Mouse (Mus musculus): ENCODE results near the gene Plxna1. TPM values are rescaled to one million over a fixed set of nuclear protein-coding genes. Genes with fewer than 3 reads are reported as not detected.

The Plxna1 gene
- polyA plus RNA-seq, 2 experiments from 2014 or later = 0.52 to 0.99 TPM

DNA sequence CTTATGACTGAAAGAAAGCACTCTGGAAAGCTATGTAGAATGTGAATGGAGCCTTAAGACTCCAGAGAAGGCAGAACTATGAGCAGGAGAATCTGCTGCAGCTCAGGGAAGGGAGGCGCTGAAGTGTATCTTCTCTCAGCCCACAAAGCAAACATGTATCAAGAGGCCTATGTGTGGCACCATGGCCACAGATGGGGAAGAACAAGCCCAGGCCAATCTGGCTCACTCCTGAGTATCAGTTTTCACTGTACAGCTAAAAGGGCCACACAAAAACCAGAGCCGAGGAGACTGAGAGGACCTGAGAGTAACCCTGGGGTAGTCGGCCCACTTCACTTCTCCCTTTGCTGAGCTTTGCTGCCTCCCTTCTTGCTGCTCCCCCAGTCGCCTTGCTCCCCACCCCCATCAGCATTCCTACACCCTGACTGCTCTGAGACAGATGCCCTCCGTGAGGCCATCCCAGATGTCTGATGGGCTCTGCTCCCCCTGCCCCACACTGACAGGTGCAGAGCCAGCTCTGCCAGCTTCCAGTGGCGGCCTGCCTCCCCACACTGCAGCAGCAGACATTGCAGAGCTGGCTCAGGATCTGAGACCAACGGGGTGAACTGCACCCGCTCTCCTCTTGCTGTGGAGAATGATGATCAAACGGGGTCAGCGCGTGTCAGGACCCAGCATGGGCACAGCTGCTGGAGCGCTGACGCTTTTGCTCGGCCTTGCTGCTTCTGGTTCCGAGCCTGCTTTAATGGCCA lies 34.5 kb downstream of the Plxna1 start:
- no peak for ATAC-seq

DNA sequence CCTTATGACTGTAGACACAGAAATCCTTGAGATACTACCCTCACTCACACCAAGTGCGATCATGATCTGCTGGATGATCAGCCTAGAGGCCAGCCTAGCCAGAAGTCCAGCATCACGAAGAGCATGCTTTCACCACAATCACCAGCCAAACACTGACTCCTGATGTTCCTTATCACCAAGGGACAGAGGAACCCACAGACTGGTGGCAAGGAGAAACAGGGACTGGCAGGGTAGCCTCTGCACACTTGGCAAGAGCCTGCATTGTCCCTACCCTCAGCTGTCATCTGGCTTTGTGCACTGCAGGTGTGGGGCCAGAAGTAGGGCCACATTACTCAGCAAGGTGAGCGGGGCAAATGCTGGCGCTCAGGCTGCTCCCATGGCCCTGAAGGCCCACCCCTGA lies 37.6 kb downstream of the Plxna1 start:
- no peak for ATAC-seq

DNA sequence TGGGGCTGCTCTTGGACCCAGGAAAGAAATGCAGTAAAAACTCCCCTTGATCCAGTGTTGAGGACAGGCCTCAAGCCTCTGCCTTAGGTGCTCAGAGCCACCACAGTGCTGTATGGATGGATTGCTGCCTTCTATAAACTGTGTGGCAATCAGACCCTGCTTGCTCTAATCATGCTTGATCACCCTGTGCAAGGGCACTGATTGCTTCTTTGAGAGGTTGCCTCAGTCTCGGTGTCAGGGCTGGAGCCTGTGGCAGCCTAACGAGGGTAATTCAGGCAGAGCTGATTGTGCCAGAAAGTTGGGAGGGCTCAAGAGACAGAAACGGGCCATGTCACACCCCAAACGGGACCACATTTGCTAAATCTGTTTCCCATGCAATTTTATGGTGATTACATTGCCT lies 47.2 kb downstream of the Plxna1 start:
- ATAC-seq = no peak

DNA sequence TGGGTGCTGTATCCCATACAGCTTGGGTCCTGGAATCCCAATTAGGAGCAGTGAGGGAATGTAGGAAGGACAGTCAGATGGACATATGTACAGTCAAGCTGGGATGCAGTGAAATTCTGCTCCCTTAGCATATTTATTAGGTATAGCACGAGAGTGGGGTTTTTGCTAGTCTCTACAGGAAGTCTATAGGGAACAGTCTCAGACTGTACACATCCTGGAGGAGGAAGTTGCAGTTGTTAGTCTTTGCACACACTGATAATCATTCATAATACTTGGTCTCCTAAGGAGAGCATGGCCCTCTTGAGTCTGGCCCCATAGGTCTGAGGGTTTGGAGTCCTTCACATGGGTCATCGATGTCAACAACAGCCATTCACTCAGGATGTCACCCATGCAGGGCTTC lies 50.9 kb downstream of the Plxna1 start:
- peak; percentile 43 for ATAC-seq

DNA sequence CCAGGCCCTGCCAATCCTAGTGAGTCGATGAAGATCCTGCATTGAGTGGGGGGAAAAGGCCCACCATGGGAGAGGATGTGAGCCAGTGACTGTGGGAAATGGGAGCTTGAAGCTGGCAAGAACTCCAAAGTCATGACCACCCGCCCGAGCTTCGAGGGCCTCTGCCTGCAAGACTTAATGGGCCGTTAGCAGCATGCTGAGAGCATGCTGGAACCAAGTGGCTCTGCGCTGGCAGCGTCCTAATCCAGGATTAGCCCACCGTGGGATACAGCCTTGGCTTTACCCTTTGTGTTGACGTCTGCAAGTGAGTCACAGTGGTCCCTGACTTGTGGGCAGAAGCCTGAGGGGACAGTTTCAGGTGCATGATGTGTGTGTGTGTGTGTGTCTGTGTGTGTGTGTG lies 52.2 kb downstream of the Plxna1 start:
- ATAC-seq = no peak

DNA sequence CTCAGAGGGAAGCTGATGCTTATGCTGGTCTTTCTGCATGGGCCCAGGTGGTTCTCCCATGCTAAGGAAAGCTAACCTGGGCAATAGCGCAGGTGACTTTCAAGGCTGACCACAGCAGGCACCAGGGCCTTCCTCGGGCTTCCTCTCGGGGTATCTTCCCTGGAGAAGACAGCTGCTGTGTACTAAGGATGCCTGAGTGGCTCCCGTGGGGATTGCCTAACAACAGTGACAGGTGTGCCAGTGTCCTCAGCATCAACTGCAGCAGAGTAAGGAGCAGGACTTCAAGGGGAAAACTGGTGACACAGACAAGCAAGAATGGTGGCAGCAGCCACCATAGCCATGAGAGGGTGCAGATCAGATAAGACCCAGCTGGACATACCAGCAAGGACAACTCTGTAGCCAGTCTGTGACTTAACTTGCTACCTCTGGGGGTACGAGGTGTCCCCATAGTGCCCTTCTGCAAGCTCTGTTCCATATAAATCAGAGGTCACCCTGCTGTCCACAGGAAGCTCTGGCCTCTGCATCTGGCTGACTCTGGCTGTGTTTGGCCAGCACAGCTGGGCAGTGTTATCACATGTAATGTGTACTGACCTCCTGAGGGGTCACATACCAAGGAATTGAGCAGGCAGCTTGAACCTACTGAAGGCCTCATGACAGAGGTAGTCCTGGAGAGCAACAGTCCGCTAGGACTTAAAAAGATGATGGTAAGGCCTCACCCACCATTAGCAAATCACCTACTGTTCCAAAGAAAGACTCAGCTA lies 54.0 kb downstream of the Plxna1 start:
- no peak for ATAC-seq

DNA sequence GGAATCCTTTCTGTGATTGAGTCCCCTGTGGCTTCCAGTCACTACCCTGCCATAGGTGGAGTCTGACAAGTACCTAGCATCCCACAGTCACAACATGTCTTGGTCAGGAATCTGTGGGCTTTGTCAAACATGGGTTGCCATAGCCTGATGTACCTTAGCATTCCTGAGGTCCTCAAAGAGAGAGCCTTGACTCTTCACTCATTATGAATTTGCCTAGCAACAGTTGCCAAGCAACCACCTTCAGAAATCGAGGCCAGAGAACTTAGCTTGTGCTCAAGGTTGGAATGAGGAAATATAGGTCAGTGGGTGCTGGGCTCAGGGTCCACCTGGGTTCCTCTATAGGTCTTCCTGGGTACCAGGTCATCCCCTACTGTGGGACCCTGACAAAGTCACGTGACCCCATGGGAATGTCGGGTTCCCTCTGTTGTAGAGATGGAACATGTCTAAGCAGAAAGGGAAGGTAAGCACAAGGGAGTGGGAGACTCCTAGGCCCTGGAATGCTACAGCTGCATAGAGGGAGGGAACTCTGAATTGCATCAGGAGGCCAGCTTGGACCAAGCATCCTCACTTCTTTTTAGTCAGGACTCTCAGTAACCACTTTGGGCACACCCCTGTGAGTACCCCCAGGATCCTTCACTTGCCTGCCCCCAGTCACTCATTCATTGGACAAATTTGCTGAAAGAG lies 57.9 kb downstream of the Plxna1 start:
- ATAC-seq = no peak

DNA sequence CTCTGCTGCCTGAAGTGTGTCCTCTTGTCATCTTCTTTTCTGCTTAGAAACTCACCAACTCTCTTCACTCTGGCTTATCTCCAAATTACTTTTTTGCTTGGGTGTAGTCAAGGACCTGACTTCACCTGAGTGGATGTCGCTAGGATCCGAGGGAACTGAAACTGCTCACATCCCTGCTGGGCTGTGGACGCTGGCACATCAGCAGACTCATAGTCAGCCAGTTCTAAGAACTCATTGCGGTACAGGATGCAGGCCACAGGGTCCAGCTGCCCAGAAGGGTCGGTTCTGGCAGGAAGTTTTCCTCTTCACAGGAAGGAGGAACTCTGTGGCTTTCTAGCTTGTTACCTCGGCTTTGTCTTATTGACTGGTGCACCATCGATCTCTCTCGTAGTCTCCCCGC lies 62.6 kb downstream of the Plxna1 start:
- ATAC-seq = no peak

DNA sequence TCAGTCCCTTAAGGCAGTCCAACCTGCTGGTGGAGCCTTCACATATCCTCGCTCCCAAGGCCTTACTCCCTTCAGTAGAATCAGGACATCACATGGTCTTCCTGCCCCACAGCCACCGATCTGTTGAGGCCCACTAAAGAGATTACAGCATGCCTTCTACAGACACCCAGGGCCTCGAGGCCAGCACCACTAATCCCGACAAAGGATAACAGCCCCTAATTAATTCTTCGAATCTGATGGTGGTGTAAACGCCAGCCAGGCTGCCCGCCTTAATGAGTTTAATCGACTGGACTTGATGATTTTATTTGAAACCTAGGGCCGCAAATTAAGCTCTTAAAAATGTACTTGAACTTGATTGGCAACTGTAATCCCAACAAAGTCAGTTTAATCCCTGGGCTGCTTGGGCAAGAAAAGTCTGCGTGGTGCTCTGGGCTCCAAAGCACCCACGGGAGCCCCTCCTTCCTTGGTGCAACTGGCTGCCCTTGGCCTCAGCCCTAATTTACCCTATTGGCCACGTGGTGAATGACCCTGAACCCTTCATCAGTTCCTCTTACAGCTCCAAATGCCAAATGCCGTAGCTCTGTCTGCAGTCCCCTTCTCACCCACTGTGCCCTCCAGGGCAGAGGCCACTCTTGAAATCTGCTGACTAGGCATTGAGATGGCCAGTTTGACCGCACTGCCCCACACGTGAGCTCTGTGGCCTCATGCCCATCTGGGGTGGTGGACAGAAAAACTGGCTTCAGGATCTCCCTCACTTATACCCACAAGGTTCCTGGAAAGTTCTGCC lies 65.3 kb downstream of the Plxna1 start:
- no peak for ATAC-seq

DNA sequence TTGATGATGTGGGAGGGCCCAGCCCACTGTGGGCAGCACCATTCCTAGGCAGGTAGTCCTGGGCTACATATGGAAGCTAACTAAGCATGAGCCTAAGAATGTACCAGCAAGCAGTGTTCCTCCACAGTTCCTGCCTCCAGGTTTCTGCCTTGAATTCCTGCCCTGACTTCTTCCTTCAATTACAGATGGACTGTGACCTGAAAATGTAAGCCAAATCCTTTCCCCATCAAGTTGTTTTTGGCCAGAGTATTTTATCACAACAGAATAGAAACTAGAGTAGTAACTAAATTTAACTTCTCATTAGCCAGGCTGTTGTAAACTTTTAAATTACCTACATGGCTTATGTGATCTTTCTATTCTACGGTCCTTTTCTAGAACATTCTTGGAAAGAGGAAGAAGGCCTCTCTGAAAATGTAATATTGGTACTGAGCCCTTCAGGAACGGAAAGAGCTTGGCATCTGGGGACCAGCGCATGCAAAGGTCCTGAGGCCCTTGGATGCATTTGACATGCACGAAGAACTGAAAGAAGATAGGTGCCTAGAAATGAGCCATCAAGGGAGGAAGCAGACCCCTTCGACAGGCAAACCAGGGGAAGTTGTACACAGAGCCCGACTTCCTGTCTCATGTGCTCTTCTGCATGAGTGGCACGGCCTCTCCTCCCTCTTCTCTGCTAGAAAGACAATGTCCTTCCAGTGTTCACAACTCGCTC lies 66.3 kb downstream of the Plxna1 start:
- peak; percentile 28 for ATAC-seq

DNA sequence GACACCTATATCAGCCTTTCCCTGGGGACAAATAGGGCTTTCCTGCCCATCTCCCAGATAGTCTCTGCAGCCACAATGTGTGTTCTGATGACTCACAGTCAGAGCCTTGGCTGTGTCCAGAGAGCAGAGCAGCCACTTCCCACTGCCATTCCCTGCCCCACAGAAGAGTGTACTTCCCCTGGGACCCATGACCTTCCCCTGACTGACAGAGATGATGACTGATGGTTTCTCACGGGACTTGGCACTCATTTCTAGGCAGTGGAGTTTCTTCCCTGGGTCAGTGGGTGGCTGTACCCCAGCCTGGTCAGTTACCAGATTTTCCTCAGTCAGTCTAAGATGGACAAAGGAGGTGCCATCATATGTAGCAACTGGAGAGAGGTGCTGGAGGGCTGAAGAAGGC lies 67.8 kb downstream of the Plxna1 start:
- ATAC-seq = no peak

DNA sequence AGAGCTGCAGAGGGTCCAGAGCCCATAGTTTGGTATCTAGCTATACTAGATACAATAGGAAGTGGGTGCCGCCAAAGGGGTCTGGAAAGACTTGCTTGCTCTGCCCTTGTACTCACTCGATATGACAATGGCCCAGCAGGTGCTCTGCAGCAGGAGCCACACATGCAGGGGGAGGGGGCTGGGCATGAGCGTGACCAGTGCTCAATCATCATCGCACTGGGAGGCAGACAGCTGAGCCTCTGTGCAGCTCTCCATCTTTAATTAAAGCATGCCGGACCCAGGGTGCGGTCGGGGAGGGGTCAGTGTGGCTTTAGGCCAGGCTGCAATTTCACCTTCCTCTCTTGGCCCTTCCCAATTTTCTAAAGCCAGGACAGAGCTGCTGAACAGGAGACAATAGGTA lies 70.9 kb downstream of the Plxna1 start:
- no peak for ATAC-seq

DNA sequence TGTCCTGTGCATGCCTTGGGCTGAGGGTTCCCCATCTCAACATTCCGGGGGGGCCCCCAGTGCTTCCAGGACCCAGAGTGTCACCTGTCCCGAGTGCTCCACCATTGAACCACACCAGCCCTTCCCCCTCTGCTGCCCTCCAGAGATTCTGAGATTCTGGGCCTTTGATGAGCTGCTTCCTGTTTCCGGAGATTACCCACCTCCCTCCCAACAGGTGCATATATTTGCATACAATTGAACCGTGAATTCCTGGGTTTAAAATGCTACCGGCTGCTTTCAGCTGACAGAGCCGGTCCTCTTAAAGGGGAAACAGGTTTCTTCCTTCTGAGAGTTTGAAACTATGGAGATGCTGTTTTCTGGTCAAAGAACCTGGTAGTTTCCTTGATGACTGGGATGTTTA lies 74.3 kb downstream of the Plxna1 start:
- ATAC-seq = peak; percentile 80

DNA sequence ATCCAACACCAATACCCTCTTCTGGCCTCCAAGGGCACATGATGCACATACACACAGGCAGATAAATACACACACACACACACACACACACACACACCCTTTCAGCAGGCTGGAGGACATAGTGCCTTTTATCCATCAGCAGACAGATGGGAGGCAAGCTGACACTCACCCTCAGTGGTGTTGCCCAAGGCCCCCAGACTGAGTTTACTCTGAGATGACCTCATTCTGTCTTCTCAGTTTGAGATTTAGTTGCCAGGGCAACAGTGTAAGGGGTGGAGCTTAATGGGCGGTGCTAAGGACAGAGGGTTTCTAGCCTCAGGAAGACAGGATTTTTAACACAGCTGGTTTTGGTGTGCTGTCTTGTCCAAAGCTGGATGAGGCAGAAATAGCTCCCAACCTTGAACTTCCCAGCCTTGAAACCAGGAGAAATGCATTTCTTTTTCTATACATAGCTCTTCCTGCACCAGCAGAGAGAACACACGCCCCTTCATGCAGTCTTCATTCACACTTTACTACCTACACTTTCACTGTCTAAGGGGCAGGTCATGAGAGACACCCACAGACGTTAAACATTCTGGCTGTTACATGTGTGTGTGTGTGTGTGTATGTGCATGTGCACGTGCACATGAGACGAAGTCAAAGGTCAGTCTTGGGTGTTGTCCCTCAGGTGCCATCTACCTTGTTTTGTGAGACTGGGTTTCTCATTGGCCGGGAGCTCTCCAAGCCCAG lies 75.6 kb downstream of the Plxna1 start:
- ATAC-seq = peak; percentile 77

DNA sequence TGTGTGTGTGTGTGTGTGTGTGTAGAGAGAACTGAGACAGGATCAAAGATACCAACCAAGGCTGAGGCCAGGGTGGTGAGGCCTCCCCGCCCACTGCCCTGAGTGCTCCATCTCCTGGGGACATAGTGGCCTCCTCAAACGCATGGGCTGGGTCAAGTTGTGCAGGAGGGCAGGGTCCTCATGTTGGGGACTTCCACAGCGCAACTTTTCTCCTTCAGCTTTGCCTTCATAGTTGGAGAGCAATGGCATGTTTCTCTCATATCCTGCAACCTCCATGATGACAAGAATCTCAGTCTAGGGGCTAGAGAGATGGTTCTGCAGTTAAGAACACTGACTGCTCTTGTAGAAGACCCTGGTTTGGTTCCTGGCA lies 76.1 kb downstream of the Plxna1 start:
- ATAC-seq = no peak

DNA sequence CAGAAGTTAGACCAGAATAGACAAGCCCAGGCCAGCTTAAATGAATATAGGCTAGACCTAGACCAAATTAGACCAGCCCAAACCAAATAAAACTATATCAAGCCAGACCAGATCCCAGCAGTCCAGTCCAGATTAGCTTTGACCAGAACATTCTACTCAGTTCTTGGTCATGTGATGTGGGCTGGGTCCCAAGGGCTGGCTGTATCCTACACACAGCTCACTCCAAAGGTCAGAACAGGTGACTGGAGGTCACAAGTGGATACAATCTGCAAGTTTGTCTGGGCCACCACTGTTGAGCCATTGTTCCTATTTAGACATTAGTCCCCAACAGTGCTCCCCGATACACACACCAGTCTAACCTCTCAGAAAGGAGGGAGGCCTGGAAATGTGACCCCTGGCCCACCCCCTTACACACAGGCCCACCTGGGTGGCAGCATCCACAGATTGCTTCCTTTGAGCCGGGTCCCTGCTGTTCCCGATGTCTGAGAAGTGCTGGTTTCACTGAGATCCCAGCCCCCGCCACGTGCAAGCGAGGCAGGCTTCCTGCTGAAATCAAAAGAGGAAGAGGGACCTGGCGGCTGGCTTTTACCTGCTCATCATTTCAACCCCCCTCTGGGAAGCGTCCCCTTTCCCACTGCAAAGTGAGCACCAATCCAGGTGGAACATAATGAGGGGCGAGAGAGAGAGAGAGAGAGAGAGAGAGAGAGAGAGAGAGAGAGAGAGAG lies 76.7 kb downstream of the Plxna1 start:
- ATAC-seq = no peak

DNA sequence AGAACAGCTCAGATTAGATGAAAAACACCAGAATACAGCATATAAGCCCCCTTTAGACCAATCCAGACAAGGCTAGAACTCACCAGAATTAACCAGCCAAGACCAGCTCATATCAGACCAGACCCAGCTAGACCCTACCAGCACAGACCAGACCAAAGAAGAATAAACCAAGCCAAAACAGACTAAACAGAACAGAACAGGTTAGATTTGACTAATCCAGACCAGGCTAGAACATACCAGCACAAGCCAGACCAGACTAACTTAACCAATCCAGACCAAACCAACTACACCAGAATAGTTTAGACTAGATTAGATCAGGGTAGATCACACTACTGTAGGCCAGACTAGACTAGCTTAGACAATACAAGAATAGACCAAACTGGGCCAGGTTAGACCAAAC lies 77.3 kb downstream of the Plxna1 start:
- no peak for ATAC-seq

DNA sequence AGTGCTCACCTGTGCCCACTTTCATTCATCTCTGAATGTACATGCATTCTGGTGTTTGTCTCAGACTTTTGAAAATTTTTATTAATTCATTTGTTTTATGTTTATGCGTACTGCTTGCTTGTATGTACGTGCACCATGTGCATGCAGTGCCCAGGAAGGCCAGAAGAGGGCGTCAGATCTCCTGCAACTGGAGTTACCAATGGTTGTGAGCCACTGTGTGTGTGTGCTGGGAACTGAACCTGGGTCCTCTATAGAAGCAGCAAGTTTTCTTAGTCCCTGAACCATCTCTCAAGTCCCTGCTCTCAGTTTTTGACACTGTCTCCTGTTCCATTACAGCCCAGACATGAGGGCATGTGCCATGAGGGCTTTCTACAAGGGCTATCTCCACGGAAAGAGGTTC lies 79.3 kb downstream of the Plxna1 start:
- ATAC-seq = no peak

DNA sequence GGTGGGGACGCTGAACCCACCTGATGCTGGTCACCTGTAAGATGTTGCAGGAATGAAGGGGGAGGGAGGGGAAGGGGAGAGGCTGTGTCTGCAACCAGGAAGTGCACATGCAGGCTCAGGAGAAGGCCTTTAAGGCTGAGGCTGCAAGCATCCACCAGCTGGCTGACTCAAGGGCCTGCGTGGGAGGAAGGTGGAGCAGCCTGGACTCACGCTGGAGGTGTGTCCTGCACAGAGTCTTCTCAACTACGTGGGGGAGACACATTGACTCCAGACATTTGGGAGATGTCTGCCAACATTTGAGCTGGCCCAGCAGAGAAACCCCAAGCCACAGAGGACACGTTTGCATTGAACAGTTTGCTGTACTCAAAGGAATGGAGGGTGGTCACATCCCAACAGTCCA lies 79.8 kb downstream of the Plxna1 start:
- ATAC-seq = no peak

DNA sequence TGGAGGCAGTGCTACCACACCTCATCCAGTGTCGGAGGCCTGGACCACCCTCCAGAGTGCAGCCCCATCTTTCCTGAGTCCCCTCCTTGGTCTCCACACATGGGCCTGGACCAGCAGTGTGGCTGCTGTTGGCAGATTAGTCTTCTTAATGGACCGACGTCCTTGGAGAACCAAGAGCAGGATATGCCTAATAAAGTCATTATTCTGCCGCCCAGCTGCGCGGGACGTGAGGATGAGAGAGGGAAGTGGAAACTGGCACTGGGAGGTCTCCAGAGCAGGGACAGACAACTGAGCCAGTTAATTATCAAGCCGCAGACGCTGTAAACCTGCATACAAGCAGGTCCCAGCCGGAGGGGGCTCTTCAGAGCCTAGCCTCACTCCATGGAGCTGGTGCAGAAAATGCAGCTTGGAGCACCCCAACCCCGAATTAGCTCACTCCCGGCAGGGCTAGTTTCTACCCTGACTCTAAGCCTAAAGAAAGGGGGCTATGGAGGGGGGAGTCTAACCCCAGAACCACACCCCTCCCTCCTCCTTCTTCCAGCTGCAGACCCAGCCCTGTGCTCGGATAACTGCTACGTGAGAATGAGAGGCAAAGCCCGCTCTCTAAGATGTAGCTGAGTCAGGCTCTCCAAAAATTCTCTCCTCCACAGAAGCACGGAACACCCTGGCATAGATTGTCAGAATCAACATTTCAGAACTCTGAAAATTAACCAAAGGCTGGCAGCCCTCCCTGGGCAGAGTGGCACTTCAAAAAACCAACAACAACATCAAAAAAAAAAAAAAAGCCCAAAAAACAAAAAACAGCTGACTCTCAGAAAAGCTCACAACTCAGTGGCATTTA lies 80.7 kb downstream of the Plxna1 start:
- no peak for ATAC-seq
